Mouse (Mus musculus): ENCODE results near the gene Olfr385.

DNA sequence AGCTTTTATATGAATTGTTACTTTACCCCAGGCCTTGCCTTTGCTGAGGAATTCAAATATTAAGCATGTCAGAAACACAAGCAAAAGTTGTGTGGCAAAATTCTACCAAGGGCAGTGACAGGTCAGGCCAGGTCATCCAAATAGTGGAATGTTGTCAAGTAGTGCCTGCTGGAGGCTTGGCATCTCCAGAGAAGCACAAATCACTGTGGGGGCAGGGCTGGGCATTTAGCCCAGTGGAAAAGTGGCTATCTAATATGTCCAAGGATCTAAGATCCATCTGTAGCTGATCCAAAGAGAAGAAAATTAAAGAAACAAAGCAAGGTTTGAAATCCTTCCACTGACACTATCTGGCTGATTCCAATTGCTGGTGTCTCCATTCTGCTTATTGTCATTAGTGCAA is 12.9 kb downstream of the Olfr385 start:
- TF ChIP-seq POLR2A (IDR thresholded peaks at IDR 0.05; ENCODE audit: insufficient read length, low read depth) (no peak), REST (IDR thresholded peaks at IDR 0.05; ENCODE audit: insufficient read depth, insufficient read length) (no peak), USF1 (IDR thresholded peaks at IDR 0.05; ENCODE audit: low read depth) (no peak), MYOD1 (IDR thresholded peaks at IDR 0.05; ENCODE audit: control insufficient read depth in 1 of 3, insufficient read length in 2 of 3, low read depth in 2 of 3) (no peak), TCF3 (IDR thresholded peaks at IDR 0.05; ENCODE audit: insufficient read length, low read depth) (no peak), TCF12 (IDR thresholded peaks at IDR 0.05; ENCODE audit: insufficient read depth, poor library complexity, severe bottlenecking) (no peak), MYOG (IDR thresholded peaks at IDR 0.05; ENCODE audit: control insufficient read depth in 1 of 3, insufficient read depth in 1 of 3, insufficient read length in 2 of 3, low read depth in 2 of 3) (no peak), POLR2AphosphoS2 (IDR thresholded peaks at IDR 0.05; ENCODE audit: insufficient read length, low read depth) (no peak), CEBPB (IDR thresholded peaks at IDR 0.05; ENCODE audit: insufficient read depth, poor library complexity, severe bottlenecking) (no peak), E2F4 (IDR thresholded peaks at IDR 0.05; ENCODE audit: insufficient read depth) (no peak), MAX (IDR thresholded peaks at IDR 0.05; ENCODE audit: low read depth) (no peak)
